Mouse (Mus musculus): Measurements from ENCODE around the gene Atp2b1. TPM values are rescaled to one million over a fixed set of nuclear protein-coding genes. Genes with fewer than 3 reads are reported as not detected.
A peak's percentile ranks its signal among the peaks of the same experiment; 100 is the strongest.

The Atp2b1 gene
- polyA plus RNA-seq, 1 experiment from 2014 or later, result 83.9 TPM

DNA sequence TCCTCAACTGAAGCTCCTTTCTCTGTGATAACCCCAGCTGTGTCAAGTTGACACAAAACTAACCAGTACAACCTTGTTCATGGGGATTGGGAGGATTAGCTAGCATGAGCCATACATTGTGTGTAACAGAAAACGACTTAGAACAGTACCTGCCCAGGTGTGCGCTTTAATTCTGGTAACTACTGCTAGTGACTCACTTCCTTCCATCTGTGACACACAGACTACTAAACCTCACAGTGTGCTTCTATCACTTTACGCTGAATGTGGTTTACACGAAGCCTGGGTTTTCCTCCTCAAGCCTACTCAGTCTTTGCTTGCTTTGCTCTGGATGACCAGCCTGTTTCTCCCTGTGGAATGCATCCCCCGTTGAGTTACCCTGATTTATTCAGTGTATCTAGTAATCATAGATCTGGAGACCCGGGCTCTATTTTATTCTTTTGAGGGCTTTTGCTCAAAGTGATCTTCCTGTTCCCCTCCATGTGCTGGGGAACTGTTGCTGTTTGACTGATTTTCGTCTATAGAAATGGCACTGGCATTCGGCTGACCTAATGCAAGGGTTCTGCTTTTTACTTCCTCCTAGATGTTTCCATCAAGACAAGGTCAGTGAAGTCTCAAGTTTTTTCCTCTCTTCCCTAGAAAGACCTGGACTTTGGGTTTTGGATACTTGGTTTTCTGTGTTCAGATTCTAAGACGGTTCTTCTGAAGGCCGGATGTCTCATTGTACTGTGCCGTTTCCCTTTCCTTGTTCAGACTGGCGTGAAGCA is 40.2 kb downstream of the Atp2b1 start:
- Histone ChIP-seq H3K9me3 (replicated peaks) (no peaks in the 10 kb centered on the region), H3K27ac (replicated peaks) (no peak overlapping the region), H3K36me3 (no peaks in the 10 kb centered on the region), H3K4me3 (no peak overlapping the region), H3K27me3 (ENCODE audit: low read depth, poor library complexity, severe bottlenecking) (no peaks in the 10 kb centered on the region), H3K4me1 (peaks cover 7% of the 10 kb centered on the region; the same call in 1 of the 2 replicates)
- WGBS, result 91% methylated on average over 12 of the region's 12 CpGs
- no peak for DNase-seq (ENCODE audit: low spot score)

- no peak overlapping the region for H3K4me3 ChIP-seq
- H3K36me3 ChIP-seq, result no peaks in the 10 kb centered on the region
- H3K27ac ChIP-seq (replicated peaks), result no peak overlapping the region
- DNase-seq (ENCODE audit: low spot score), result no peak
- H3K27me3 ChIP-seq (ENCODE audit: low read depth, poor library complexity, severe bottlenecking), result no peaks in the 10 kb centered on the region
- peaks cover 11% of the 10 kb centered on the region; the same call in 1 of the 2 replicates for H3K4me1 ChIP-seq
- no peaks in the 10 kb centered on the region for H3K9me3 ChIP-seq (replicated peaks)
- WGBS, result 92% methylated on average over 3 of the region's 3 CpGs
These were observed 41.9 kb downstream of the Atp2b1 start for GRCm38 (mm10) chr10:98956124-98956523.

DNA sequence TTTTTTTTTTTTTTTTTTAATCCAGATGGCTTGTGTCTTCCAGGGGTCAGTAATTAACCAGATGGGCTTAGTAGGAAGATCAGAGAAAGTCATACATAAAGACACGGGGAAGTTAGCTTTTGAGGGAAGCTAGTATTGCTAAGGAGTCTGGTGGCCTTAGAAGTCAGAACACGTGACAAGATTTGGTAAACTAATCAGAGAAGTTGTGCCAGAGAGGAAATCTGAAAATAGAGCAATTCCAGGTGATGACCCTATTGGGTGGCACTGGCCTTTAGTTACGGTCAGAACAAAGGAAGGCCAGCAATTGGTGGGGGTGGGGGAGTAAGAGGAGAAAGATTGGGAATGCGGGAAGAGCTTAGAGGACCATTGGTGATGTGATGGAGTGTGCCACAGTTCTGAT is 44.5 kb downstream of the Atp2b1 start:
- Histone ChIP-seq H3K27ac (replicated peaks) (no peak overlapping the region), H3K36me3 (no peaks in the 10 kb centered on the region), H3K9me3 (replicated peaks) (no peaks in the 10 kb centered on the region), H3K4me1 (peaks cover 12% of the 10 kb centered on the region; the same call in 1 of the 2 replicates), H3K27me3 (ENCODE audit: low read depth, poor library complexity, severe bottlenecking) (no peaks in the 10 kb centered on the region), H3K4me3 (no peak overlapping the region)
- no peak for DNase-seq (ENCODE audit: low spot score)
- WGBS, result 67% methylated on average over 4 of the region's 4 CpGs

DNA sequence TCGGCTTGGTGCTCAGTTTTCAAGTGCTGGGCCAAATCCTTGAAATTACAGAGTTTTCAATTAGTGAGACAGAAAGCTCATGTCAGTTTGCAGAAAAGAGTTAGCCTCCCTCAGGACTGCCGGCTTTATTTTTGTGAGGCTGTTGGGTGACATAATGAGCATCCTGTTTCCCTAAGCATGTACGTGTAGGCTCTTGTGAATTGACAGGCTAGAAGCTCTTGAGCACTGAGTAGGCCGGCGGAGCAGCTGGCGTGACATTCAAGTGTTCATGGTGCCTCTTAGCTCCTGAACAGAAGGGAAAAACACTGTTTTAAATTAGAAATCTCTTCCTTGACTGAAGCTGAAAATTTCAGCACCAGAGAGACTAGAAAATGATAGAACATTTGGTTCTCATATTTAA is 45.2 kb downstream of the Atp2b1 start:
- no peak overlapping the region for H3K4me3 ChIP-seq
- H3K27ac ChIP-seq (replicated peaks), result no peak overlapping the region
- peaks cover 12% of the 10 kb centered on the region; the same call in 1 of the 2 replicates for H3K4me1 ChIP-seq
- no peak for DNase-seq (ENCODE audit: low spot score)
- H3K9me3 ChIP-seq (replicated peaks), result no peaks in the 10 kb centered on the region
- WGBS, result 83% methylated on average over 6 of the region's 6 CpGs
- no peaks in the 10 kb centered on the region for H3K36me3 ChIP-seq
- no peaks in the 10 kb centered on the region for H3K27me3 ChIP-seq (ENCODE audit: low read depth, poor library complexity, severe bottlenecking)

DNA sequence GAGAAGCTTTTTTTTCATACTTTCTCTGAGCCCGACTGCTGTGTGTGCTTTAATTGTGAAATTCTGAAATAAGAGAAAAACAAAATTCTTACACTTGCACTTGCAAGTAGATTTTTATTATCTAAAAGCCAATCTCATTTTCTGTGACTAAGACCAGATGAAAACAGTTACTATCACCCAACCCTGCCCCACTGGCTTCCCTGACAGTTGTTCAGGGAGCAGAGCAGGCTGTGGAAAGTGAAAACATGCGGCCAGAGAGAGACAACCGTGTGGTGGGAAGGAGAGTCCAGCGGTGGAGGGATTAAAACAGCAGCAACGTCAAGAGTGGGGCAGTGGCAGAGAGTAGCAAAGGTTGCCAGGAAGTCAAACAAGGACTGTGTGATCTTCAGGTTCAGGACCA is 46.7 kb downstream of the Atp2b1 start:
- Histone ChIP-seq H3K9me3 (replicated peaks) (no peaks in the 10 kb centered on the region), H3K4me1 (peaks cover 12% of the 10 kb centered on the region; the same call in 1 of the 2 replicates), H3K27ac (replicated peaks) (no peak overlapping the region), H3K4me3 (no peak overlapping the region), H3K27me3 (ENCODE audit: low read depth, poor library complexity, severe bottlenecking) (no peaks in the 10 kb centered on the region), H3K36me3 (no peaks in the 10 kb centered on the region)
- DNase-seq (ENCODE audit: low spot score), result no peak
- whole genome bisulfite sequencing, result 59% methylated on average over 5 of the region's 5 CpGs

- Histone ChIP-seq H3K27me3 (ENCODE audit: low read depth, poor library complexity, severe bottlenecking) (no peaks in the 10 kb centered on the region), H3K36me3 (no peaks in the 10 kb centered on the region), H3K4me1 (peaks cover 12% of the 10 kb centered on the region; the same call in 1 of the 2 replicates), H3K27ac (replicated peaks) (no peak overlapping the region), H3K9me3 (replicated peaks) (no peaks in the 10 kb centered on the region), H3K4me3 (no peak overlapping the region)
- 62% methylated on average over 8 of the region's 8 CpGs for WGBS
- peak; percentile 17 for DNase-seq (ENCODE audit: low spot score)
These were observed 47.9 kb downstream of the Atp2b1 start for GRCm38 (mm10) chr10:98962092-98962491.

DNA sequence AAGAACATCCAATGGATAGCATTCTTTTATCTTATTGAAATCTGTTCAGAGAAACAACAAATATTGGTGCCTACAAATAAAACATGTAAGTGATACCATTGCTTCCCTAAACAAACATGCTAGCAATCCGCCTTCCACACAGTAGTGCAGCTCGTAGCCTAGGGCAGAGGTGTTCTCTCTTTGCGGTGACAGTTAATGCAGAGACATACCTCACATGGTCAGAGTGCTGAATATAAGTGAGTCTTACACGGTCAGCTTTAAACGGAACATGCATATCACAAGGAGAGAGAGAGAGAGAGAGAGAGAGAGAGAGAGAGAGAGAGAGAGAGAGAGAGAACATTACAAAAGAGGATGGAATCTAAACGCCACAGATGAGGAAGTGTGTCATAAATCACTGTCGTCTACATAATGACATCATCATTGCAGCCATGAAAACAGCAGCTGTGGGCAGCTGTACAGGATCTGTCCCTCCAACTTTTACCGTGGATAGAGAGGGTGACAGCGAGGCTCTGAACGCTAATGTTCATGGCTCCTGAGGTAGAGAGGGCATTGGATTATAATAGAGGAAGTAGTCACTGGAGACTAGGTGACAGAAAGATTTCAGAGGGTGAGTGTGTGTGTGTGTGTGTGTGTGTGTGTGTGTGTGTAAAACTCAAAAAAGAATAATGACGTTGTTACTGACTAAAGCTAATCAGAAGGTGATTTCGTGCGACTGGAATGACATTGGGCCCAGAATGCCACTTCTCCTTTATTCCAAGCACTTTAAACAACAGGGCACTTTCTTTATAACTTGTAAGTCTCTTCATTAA is 52.4 kb downstream of the Atp2b1 start:
- H3K4me1 ChIP-seq, result no peaks in the 10 kb centered on the region
- no peak overlapping the region for H3K4me3 ChIP-seq
- no peak overlapping the region for H3K27ac ChIP-seq (replicated peaks)
- WGBS, result 94% methylated on average over 13 of the region's 13 CpGs
- H3K9me3 ChIP-seq (replicated peaks), result no peaks in the 10 kb centered on the region
- H3K36me3 ChIP-seq, result peaks cover 26% of the 10 kb centered on the region
- H3K27me3 ChIP-seq (ENCODE audit: low read depth, poor library complexity, severe bottlenecking), result no peaks in the 10 kb centered on the region
- no peak for DNase-seq (ENCODE audit: low spot score)

GRCm38 (mm10) chr10:98967240-98967891 is 53.2 kb downstream of the Atp2b1 start:
- Histone ChIP-seq H3K4me3 (no peak overlapping the region), H3K36me3 (peaks cover 29% of the 10 kb centered on the region), H3K9me3 (replicated peaks) (no peaks in the 10 kb centered on the region; the same call in 1 of the 2 replicates), H3K4me1 (no peaks in the 10 kb centered on the region), H3K27me3 (ENCODE audit: low read depth, poor library complexity, severe bottlenecking) (no peaks in the 10 kb centered on the region), H3K27ac (replicated peaks) (no peak overlapping the region)
- DNase-seq (ENCODE audit: low spot score), result no peak
- 93% methylated on average over 15 of the region's 15 CpGs for WGBS

GRCm38 (mm10) chr10:98970917-98971316 is 56.7 kb downstream of the Atp2b1 start:
- H3K27me3 ChIP-seq (ENCODE audit: low read depth, poor library complexity, severe bottlenecking), result no peaks in the 10 kb centered on the region
- peaks cover 29% of the 10 kb centered on the region for H3K36me3 ChIP-seq
- H3K27ac ChIP-seq (replicated peaks), result no peak overlapping the region
- DNase-seq (ENCODE audit: low spot score), result no peak
- 94% methylated on average over 3 of the region's 3 CpGs for WGBS
- no peak overlapping the region for H3K4me3 ChIP-seq
- H3K9me3 ChIP-seq (replicated peaks), result no peaks in the 10 kb centered on the region; the same call in 1 of the 2 replicates
- H3K4me1 ChIP-seq, result peaks cover 3% of the 10 kb centered on the region; the same call in 1 of the 2 replicates

DNA sequence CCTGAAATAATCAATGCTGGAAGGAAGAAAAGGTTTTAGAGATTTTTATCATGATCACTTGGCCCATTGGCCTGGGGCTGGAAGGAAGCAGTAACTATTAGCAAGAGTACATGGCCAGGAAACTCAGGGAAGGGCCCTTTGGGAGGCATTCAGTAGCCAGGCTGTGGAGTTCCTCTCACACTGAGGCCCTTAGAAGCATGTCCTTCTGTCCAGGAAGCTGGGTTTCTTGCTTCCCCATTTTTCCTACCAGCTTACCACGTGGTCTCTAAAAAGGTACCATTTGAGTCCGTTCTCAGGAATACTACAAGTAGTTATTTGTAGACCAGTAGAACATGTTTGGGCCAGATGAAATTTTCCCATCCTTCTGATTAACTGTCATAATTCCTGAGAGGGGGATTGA is 58.2 kb downstream of the Atp2b1 start:
- WGBS, result 85% methylated on average over 2 of the region's 2 CpGs
- no peak overlapping the region for H3K27ac ChIP-seq (replicated peaks)
- no peak overlapping the region for H3K4me3 ChIP-seq
- H3K9me3 ChIP-seq (replicated peaks), result no peaks in the 10 kb centered on the region; the same call in 1 of the 2 replicates
- H3K4me1 ChIP-seq, result peaks cover 17% of the 10 kb centered on the region
- no peak for DNase-seq (ENCODE audit: low spot score)
- no peaks in the 10 kb centered on the region for H3K27me3 ChIP-seq (ENCODE audit: low read depth, poor library complexity, severe bottlenecking)
- peaks cover 29% of the 10 kb centered on the region for H3K36me3 ChIP-seq

DNA sequence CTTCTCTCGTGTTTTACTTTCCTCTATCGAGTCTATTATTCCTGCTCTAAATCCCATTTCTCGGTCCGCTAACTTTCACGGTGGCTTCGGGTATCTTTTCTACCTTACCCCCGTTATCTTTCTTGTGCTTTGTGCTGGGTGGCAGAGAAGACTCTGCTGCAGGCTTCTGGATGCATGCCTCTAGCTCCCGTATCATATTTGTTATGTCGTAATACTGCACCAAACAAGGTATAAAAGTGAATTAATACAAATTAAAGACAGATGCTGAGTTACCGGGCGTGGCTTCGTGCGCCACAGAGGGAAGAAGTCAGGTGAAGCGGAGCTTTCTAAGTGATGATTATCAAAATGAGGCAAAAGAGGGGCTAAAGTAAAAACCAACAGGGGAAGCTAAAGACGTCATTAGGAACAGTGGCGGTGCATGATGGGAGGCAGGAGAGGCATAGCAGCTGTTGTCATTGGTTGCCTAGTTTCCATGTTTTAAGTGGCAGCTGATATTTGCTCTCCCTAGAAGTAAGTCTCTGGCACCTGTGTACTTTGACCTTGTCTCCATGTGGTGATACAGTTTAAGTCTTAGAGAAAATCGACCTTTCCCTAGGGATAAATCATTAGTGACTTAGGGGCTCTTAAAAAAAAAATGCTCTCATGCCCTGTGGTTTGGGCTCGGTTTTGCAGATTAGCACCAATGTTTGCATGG is 58.9 kb downstream of the Atp2b1 start:
- H3K9me3 ChIP-seq (replicated peaks), result no peaks in the 10 kb centered on the region; the same call in 1 of the 2 replicates
- DNase-seq (ENCODE audit: low spot score), result no peak
- H3K4me1 ChIP-seq, result peaks cover 17% of the 10 kb centered on the region
- H3K27me3 ChIP-seq (ENCODE audit: low read depth, poor library complexity, severe bottlenecking), result no peaks in the 10 kb centered on the region
- H3K4me3 ChIP-seq, result no peak overlapping the region
- WGBS, result 81% methylated on average over 18 of the region's 18 CpGs
- no peak overlapping the region for H3K27ac ChIP-seq (replicated peaks)
- peaks cover 29% of the 10 kb centered on the region for H3K36me3 ChIP-seq

DNA sequence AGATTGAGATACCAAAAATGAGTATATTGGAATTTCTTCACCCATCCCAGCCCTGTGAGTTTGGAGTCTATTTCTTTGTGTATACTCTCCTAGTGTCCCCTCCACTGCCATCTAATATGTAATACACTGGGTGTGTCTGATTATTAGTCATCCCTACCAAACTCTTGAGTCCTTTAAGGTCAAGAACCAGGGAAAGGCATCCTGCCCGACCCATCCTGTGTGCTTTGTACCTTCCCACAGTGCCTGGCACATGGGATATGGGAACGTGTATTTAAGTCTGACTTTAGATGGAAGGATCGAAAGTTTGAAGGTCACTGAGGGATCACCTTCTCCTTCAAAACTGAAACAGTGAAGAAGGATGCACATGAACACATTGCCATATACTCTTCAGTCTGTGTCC is 60.4 kb downstream of the Atp2b1 start:
- Histone ChIP-seq H3K4me3 (no peak overlapping the region), H3K27ac (replicated peaks) (no peak overlapping the region), H3K27me3 (ENCODE audit: low read depth, poor library complexity, severe bottlenecking) (no peaks in the 10 kb centered on the region), H3K36me3 (peaks cover 16% of the 10 kb centered on the region), H3K4me1 (peaks cover 17% of the 10 kb centered on the region), H3K9me3 (replicated peaks) (no peaks in the 10 kb centered on the region; the same call in 1 of the 2 replicates)
- no peak for DNase-seq (ENCODE audit: low spot score)
- 96% methylated on average over 3 of the region's 3 CpGs for WGBS
